Mouse (Mus musculus) c-Kit-positive CD71-positive TER-119-negative erythroid progenitor cells, embryonic 14.5 days (primary cell): ENCODE data around the gene Dlg1.
"Not testable (repeated sequence)": the region's sequence is repeated elsewhere in the genome, so short reads cannot be mapped to it uniquely, and the experiment has no call there.

Experiments
- DNase-seq: peaks from one replicate; pipeline ENCODE4 v3.0.0-alpha.2; 2013; ENCODE audit warnings: low read depth

Dlg1 gene

GRCm38 (mm10) chr16:31657502-31657901, 5.7 kb upstream of the Dlg1 start:
- no peak for DNase-seq

- DNase-seq, result no peak
Observed at GRCm38 (mm10) chr16:31658539-31659334, 4.5 kb upstream of the Dlg1 start.

- DNase-seq, result no peak
Observed at GRCm38 (mm10) chr16:31659453-31659852, 3.8 kb upstream of the Dlg1 start.

GRCm38 (mm10) chr16:31662556-31663378, 476 bp upstream of the Dlg1 start:
- no peak for DNase-seq

- no peak for DNase-seq
Observed at GRCm38 (mm10) chr16:31664287-31664597, 999 bp downstream of the Dlg1 start.

GRCm38 (mm10) chr16:31672202-31672601, 9.0 kb downstream of the Dlg1 start:
- DNase-seq, result no peak

GRCm38 (mm10) chr16:31677463-31677862, 14.2 kb downstream of the Dlg1 start:
- DNase-seq, result no peak

GRCm38 (mm10) chr16:31682291-31682690, 19.0 kb downstream of the Dlg1 start:
- DNase-seq, result no peak

- no peak for DNase-seq
Observed at GRCm38 (mm10) chr16:31683670-31684430, 20.6 kb downstream of the Dlg1 start.

- DNase-seq, result no peak
Observed at GRCm38 (mm10) chr16:31684771-31685170, 21.5 kb downstream of the Dlg1 start.

- no peak for DNase-seq
Observed at GRCm38 (mm10) chr16:31687766-31688165, 24.5 kb downstream of the Dlg1 start.

GRCm38 (mm10) chr16:31695286-31696020, 32.2 kb downstream of the Dlg1 start:
- DNase-seq, result no peak

GRCm38 (mm10) chr16:31696367-31696766, 33.1 kb downstream of the Dlg1 start:
- DNase-seq, result no peak

GRCm38 (mm10) chr16:31697341-31697740, 34.1 kb downstream of the Dlg1 start:
- DNase-seq, result no peak

GRCm38 (mm10) chr16:31705213-31705612, 42.0 kb downstream of the Dlg1 start:
- DNase-seq, result peak; percentile 16

GRCm38 (mm10) chr16:31705904-31706303, 42.7 kb downstream of the Dlg1 start:
- DNase-seq, result no peak

GRCm38 (mm10) chr16:31707326-31707725, 44.1 kb downstream of the Dlg1 start:
- no peak for DNase-seq

- DNase-seq, result no peak
Observed at GRCm38 (mm10) chr16:31722991-31723390, 59.7 kb downstream of the Dlg1 start.

GRCm38 (mm10) chr16:31724121-31724520, 60.9 kb downstream of the Dlg1 start:
- peak; percentile 44 for DNase-seq

GRCm38 (mm10) chr16:31724818-31725217, 61.6 kb downstream of the Dlg1 start:
- no peak for DNase-seq

GRCm38 (mm10) chr16:31730971-31731370, 67.7 kb downstream of the Dlg1 start:
- DNase-seq, result not testable (repeated sequence)

GRCm38 (mm10) chr16:31737081-31737480, 73.8 kb downstream of the Dlg1 start:
- no peak for DNase-seq
